Mouse (Mus musculus) embryonic facial prominence, embryonic 14.5 days (tissue): Measurements from ENCODE around the gene 2300009A05Rik. TPM values are rescaled to one million over a fixed set of nuclear protein-coding genes. Genes with fewer than 3 reads are reported as not detected.
A peak's percentile ranks its signal among the peaks of the same experiment; 100 is the strongest.

ENCODE experiments used
- ATAC-seq: fragments of 200-750 bp; cut with Nextera tagmentation; 2 replicates; pipeline ENCODE4 v1.8.0; 2017; ENCODE audit warnings: low read depth, moderate number of reproducible peaks, moderate TSS enrichment
- DNase-seq: peaks from one replicate; pipeline ENCODE4 v3.0.0-alpha.2; 2015; ENCODE audit warnings: low spot score
- H3K27ac ChIP-seq: fragments of 300-500 bp; sonication (generic); replicated peaks from 2 replicates; pipeline ENCODE4 v1.5.1; 2014; ENCODE audit warnings: low read depth, mild to moderate bottlenecking, low read length, moderate library complexity
- H3K27me3 ChIP-seq: fragments of 300-500 bp; sonication (generic); replicated peaks from 2 replicates; pipeline ENCODE4 v1.6.1; 2014; ENCODE audit warnings: low read length; ENCODE audit not compliant: control insufficient read depth, insufficient read depth
- H3K36me3 ChIP-seq: fragments of 300-500 bp; sonication (generic); 2 replicates; pipeline ENCODE4 v1.6.1; 2014; ENCODE audit warnings: low read length, mixed read lengths; ENCODE audit not compliant: control insufficient read depth, insufficient read depth
- H3K4me1 ChIP-seq: fragments of 300-500 bp; sonication (generic); 2 replicates; pipeline ENCODE4 v1.6.1; 2014; ENCODE audit warnings: antibody characterized with exemption, low read length; ENCODE audit not compliant: control insufficient read depth, insufficient read depth
- H3K4me2 ChIP-seq: fragments of 300-500 bp; sonication (generic); 2 replicates; pipeline ENCODE4 v1.6.1; 2014; ENCODE audit warnings: low read depth, mild to moderate bottlenecking, low read length, moderate library complexity, mixed read lengths
- H3K4me3 ChIP-seq: fragments of 300-500 bp; sonication (generic); 2 replicates; pipeline ENCODE4 v1.5.1; 2014; ENCODE audit warnings: low read depth, mild to moderate bottlenecking, low read length
- H3K9ac ChIP-seq: fragments of 300-500 bp; sonication (generic); 2 replicates; pipeline ENCODE4 v1.6.1; 2014; ENCODE audit warnings: low read depth, mild to moderate bottlenecking, low read length, moderate library complexity, mixed read lengths
- H3K9me3 ChIP-seq: fragments of 300-500 bp; sonication (generic); 2 replicates; pipeline ENCODE4 v1.6.1; 2016; ENCODE audit warnings: low read length; ENCODE audit not compliant: control insufficient read depth
- WGBS: fragments of 180-500 bp; shearing (Covaris S2); extraction: QIAGEN DNeasy Blood & Tissue Kit; methylation state at CpG from one replicate; pipeline ENCODE4 v1.1.7; 2014; 5-methylcytosine and 5-hydroxymethylcytosine counted together
- polyA plus RNA-seq: library from polyadenylated mRNA; unstranded; fragments of >200 nt; fragmentation: Nextera tagmentation; extraction: Ambion mirVana; gene quantifications from 2 replicates; pipeline ENCODE4 v1.2.1, GENCODE M21; 2014

2300009A05Rik gene
- polyA plus RNA-seq, 1 experiment from 2014 or later = 39.0 TPM

GRCm38 (mm10) chr9:63391307-63391706 lies 7.7 kb downstream of the 2300009A05Rik start:
- no peaks in the 10 kb centered on the region for H3K27me3 ChIP-seq
- no peaks in the 10 kb centered on the region for H3K9me3 ChIP-seq
- no peak overlapping the region for H3K4me3 ChIP-seq
- H3K4me2 ChIP-seq = no peak overlapping the region
- no peaks in the 10 kb centered on the region for H3K36me3 ChIP-seq
- H3K27ac ChIP-seq = no peak overlapping the region
- H3K4me1 ChIP-seq = no peaks in the 10 kb centered on the region
- WGBS = 78% methylated on average over 2 of the region's 2 CpGs
- no peak for ATAC-seq
- no peak for DNase-seq
- H3K9ac ChIP-seq = no peak overlapping the region

- DNase-seq (no peak), ATAC-seq (no peak)
- H3K9ac ChIP-seq = no peak overlapping the region
- no peak overlapping the region for H3K4me2 ChIP-seq
- no peaks in the 10 kb centered on the region for H3K9me3 ChIP-seq
- WGBS = 88% methylated on average over 4 of the region's 4 CpGs
- H3K4me1 ChIP-seq = no peaks in the 10 kb centered on the region
- no peaks in the 10 kb centered on the region for H3K27me3 ChIP-seq
- H3K27ac ChIP-seq = no peak overlapping the region
- no peaks in the 10 kb centered on the region for H3K36me3 ChIP-seq
- no peak overlapping the region for H3K4me3 ChIP-seq
Measured at GRCm38 (mm10) chr9:63382761-63383160, 16.3 kb downstream of the 2300009A05Rik start.

- no peak for ATAC-seq
- no peaks in the 10 kb centered on the region for H3K9me3 ChIP-seq
- no peaks in the 10 kb centered on the region for H3K36me3 ChIP-seq
- H3K4me1 ChIP-seq = peaks cover 5% of the 10 kb centered on the region; the same call in 1 of the 2 replicates
- H3K9ac ChIP-seq = no peak overlapping the region
- H3K27ac ChIP-seq = no peak overlapping the region
- DNase-seq = no peak
- WGBS = 85% methylated on average over 3 of the region's 3 CpGs
- no peaks in the 10 kb centered on the region for H3K27me3 ChIP-seq
- no peak overlapping the region for H3K4me2 ChIP-seq
- H3K4me3 ChIP-seq = no peak overlapping the region
Measured at GRCm38 (mm10) chr9:63380326-63380725, 18.7 kb downstream of the 2300009A05Rik start.

- peak overlapping the region; percentile 77; the same call in 1 of the 2 replicates for H3K27ac ChIP-seq
- 17% methylated on average over 8 of the region's 8 CpGs for WGBS
- DNase-seq (no peak), ATAC-seq (no peak)
- H3K4me2 ChIP-seq = peak overlapping the region; percentile 72
- H3K27me3 ChIP-seq = no peaks in the 10 kb centered on the region
- peak overlapping the region; percentile 87 for H3K9ac ChIP-seq
- peaks cover 18% of the 10 kb centered on the region for H3K36me3 ChIP-seq
- H3K4me1 ChIP-seq = peaks cover 5% of the 10 kb centered on the region; the same call in 1 of the 2 replicates
- H3K9me3 ChIP-seq = no peaks in the 10 kb centered on the region
- peak overlapping the region; percentile 75 for H3K4me3 ChIP-seq
Measured at GRCm38 (mm10) chr9:63378174-63378573, 20.9 kb downstream of the 2300009A05Rik start.

- WGBS = 1% methylated on average over 50 of the region's 58 CpGs
- peaks cover 5% of the 10 kb centered on the region; the same call in 1 of the 2 replicates for H3K4me1 ChIP-seq
- H3K27ac ChIP-seq = peak within 1 kb of the TSS; percentile 77
- DNase-seq = peak; percentile 95
- H3K9me3 ChIP-seq = no peaks in the 10 kb centered on the region
- no peaks in the 10 kb centered on the region for H3K27me3 ChIP-seq
- H3K36me3 ChIP-seq = peaks cover 18% of the 10 kb centered on the region
- H3K9ac ChIP-seq = peak within 1 kb of the TSS; percentile 87
- peak within 1 kb of the TSS; percentile 75 for H3K4me3 ChIP-seq
- peak; percentile 97 for ATAC-seq
- peak within 1 kb of the TSS; percentile 72 for H3K4me2 ChIP-seq
Measured at GRCm38 (mm10) chr9:63377270-63378142, 21.5 kb downstream of the 2300009A05Rik start, which contains the start of gene Map2k5. TSS of gene Map2k5 (minus strand) at chr9:63377902.

GRCm38 (mm10) chr9:63373315-63373714 lies 25.7 kb downstream of the 2300009A05Rik start:
- H3K27me3 ChIP-seq = no peaks in the 10 kb centered on the region
- H3K4me2 ChIP-seq = no peak overlapping the region
- no peak overlapping the region for H3K9ac ChIP-seq
- ATAC-seq = no peak
- 92% methylated on average over 2 of the region's 2 CpGs for WGBS
- no peak overlapping the region for H3K27ac ChIP-seq
- H3K4me3 ChIP-seq = no peak overlapping the region
- H3K4me1 ChIP-seq = peaks cover 8% of the 10 kb centered on the region; the same call in 1 of the 2 replicates
- H3K9me3 ChIP-seq = no peaks in the 10 kb centered on the region
- no peak for DNase-seq
- peaks cover 39% of the 10 kb centered on the region for H3K36me3 ChIP-seq

GRCm38 (mm10) chr9:63372541-63372940 lies 26.5 kb downstream of the 2300009A05Rik start:
- H3K27ac ChIP-seq = no peak overlapping the region
- H3K9ac ChIP-seq = no peak overlapping the region
- peaks cover 8% of the 10 kb centered on the region; the same call in 1 of the 2 replicates for H3K4me1 ChIP-seq
- no peaks in the 10 kb centered on the region for H3K27me3 ChIP-seq
- DNase-seq (no peak), ATAC-seq (no peak)
- 73% methylated on average over 8 of the region's 8 CpGs for WGBS
- H3K36me3 ChIP-seq = peaks cover 39% of the 10 kb centered on the region
- H3K4me2 ChIP-seq = no peak overlapping the region
- H3K4me3 ChIP-seq = no peak overlapping the region
- no peaks in the 10 kb centered on the region for H3K9me3 ChIP-seq

GRCm38 (mm10) chr9:63360410-63360809 lies 38.6 kb downstream of the 2300009A05Rik start:
- no peak overlapping the region for H3K4me3 ChIP-seq
- no peak for ATAC-seq
- H3K4me2 ChIP-seq = no peak overlapping the region
- 55% methylated on average over 3 of the region's 3 CpGs for WGBS
- no peaks in the 10 kb centered on the region for H3K9me3 ChIP-seq
- H3K27me3 ChIP-seq = no peaks in the 10 kb centered on the region
- H3K36me3 ChIP-seq = peaks cover 22% of the 10 kb centered on the region
- no peak overlapping the region for H3K27ac ChIP-seq
- no peak overlapping the region for H3K9ac ChIP-seq
- no peaks in the 10 kb centered on the region for H3K4me1 ChIP-seq
- DNase-seq = no peak
